Mouse (Mus musculus): ENCODE data around the gene Cpn2.

Gene Cpn2

DNA sequence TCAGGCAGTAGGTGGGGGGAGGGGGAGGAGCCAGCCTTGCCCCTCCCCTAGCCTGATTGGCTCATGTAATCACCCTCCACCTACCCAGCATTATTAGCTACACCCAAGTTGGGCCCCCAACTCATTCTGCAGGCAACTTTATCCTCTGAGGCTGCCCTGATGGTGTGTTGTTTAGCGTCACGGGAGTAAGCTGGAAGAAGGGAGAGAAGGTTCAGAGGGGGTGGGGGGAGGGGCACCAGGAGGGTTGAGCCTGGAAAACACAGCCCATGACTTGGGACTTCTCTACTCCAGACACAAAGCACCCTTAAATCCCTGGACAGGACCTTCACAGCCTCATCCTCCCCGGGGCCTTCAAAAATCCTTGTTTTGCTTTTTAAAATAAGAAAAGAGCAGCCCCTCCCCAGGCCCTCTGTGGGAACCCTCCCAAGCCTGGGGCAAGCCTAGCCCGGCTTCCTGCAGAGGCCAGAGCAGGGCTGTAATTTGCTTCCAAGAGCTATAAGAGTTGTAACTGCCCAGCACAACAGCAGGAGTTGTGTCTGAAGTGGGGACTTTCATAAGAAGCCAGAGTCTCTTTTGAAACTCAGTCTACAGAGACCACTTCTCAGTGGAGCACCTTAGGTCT lies 13.5 kb upstream of the Cpn2 start:
- DNase-seq (ENCODE audit: inconsistent age in 2 of 2, low spot score in 1 of 2) = no peak

DNA sequence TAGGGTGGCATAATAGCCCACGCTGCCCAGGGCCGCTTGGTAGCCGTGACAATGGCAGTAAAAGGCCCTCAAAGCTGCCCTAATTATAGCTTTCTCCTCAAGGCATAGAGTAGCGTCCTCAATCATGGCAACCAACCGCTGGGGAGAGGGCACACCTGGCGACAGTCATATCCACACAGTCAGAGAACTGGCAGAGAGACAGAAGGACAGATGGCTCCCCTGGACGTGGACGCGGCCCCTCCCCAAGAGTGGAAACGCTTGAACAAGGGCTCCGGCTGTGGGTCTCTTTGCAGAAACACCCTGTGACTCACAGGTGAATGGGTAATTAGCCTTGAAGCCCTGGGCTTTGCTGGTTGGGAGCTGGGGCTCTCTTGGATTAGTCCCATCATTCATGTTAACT lies 11.1 kb upstream of the Cpn2 start:
- peak in 1 of 2 experiments; percentile 52 for DNase-seq (ENCODE audit: inconsistent age in 2 of 2, low spot score in 1 of 2)

DNA sequence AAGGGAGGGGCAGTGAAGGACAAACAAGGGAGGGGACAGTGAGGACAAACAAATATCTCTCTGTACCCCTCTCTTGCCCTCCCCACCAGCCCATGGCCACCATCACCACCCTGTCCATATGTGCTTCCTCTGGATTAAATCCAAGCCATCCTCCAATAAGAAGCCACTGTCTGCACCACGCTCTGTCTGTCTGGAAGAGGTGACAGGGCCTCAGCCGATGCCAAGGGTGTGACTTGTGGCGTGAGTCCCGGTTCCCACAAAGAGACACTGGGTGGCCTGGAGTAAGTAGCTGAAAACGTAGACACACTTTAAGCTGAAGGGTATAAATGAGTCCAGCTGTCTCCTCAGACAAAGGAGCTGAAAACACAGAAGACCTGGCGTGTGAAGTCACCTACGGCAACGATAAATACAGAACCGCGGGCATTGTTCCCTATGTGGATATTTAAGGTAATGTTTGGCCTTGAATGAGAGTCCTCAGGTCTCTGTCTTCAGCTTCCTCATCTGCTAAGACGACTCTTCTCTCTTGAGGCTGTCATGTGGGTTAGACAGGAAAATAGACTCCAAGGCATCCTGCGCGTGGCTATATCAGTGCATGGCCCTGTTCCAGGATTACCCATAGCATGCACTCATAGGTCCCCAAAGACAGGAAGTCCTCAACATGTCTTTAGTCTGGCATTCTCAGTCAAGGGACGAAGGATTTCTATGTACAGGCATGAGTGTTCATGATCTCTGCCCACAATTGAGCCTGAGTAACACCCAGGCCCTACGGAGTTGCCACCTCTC lies 8.4 kb upstream of the Cpn2 start:
- DNase-seq (ENCODE audit: inconsistent age in 2 of 2, low spot score in 1 of 2) = no peak

DNA sequence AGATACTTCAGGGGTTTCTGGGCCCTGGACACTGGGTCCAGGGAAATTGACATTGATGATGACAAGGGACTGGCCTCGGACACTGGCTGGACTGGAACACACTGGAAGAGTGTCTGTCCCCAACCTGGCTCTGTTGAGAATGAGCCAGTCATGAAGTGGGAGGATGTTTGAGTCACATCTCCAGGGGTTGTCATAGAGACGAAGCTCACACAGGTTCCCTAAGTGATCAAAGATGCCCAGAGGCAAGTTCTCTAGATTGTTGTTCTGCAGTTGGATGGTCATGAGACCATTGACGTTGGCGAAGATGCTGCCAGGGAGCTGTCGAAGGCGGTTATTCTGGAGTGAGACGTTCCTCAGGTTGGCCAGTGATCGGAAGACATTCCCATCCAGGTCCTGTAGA lies 5.8 kb upstream of the Cpn2 start:
- no peak for DNase-seq (ENCODE audit: inconsistent age in 2 of 2, low spot score in 1 of 2)

DNA sequence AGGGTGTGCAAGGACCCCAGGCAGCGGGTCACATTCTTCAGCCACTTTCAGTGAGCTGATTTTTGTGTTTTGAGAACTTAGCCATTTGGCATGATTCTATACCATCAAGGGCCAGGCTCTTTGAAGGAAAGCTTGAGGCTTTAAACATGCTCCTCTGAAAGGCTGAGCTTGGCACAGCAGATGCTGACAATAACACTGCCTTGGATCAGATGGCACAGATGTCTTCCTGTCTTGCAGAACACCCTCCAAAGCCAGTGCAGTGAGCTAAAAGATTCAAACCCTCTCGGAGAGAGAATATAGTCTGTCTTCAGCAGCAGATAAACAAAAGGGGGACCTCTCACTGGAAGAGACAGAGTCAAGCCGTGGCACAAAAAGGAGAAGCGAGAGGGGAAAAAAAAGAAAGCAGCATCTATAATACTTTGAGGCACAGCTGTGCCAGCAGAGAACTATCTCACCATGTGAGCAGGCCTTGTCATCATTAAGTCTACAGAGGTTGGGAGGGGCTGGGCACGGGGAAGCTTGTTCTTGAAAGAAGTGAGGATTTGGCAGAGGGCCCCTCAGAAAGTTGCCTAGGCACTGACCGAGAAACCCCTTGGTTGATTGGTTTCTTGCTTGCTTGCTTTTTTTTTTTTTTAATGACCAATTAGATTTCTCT lies 4.8 kb upstream of the Cpn2 start:
- no peak for DNase-seq (ENCODE audit: inconsistent age in 2 of 2, low spot score in 1 of 2)

DNA sequence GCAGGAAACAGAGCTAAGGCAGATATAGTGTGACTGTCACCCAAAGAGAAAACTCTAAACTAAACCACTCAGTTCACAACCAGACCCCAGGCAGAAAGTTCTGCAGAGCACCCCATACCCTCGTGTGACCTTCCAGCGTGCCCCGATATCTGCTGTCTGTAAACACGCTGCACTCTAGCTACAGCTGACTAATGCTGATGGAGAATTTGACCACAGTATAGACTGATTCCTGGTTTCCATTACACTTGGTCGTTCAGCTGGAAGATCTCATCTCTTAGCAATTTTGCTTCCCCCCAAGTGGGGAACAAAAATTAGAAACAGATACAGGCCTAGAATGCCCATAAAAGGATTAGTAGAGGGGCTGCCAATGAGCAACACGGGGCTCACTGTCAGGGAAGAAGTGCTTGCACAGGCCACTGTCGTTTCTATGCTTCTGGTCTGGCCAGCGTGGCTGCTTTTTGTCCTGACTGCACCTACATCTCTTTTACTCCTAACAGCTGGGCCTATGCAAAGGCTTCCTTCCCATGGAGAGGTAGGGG lies 4.0 kb upstream of the Cpn2 start:
- DNase-seq (ENCODE audit: inconsistent age in 2 of 2, low spot score in 1 of 2) = no peak

DNA sequence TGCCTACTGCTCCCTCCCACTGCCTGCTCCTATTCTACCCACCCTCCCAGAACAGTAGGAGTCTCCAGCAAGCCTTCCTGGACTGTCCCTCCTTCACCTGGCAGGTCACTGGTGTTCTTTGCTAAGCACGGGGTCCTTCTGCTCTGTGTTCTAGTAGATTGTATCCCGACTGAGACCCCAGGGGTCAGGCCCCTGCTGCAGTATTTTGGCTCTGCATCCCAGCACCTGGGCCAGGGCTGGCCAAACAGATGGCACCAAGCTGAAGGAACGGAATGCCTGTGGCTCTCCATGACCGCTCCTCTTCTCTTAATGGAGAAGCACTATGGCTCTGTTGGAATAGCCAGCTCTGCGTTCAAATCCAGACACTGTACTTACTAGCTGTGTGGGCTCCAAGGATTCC lies 738 bp downstream of the Cpn2 start:
- no peak for DNase-seq (ENCODE audit: inconsistent age in 2 of 2, low spot score in 1 of 2)

DNA sequence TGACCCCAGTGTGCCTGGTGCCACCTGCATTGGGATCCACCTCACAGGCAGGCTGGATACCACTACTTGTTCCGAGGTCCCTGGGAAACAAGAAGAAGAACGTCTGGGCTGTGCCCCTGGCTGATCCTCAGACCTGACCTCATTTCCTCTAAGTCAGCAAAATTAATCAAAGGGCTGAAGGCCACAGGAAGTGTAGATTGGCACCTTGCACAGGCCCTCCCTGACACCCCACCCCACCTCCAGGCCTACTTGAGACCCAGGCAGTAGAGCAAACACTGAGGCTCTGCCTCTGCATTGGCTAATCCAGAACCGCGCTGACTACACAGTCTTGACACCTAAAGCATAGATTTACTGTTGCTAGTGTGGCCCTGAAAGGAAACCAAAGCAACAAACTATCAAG lies 1.7 kb downstream of the Cpn2 start:
- no peak for DNase-seq (ENCODE audit: inconsistent age in 2 of 2, low spot score in 1 of 2)

DNA sequence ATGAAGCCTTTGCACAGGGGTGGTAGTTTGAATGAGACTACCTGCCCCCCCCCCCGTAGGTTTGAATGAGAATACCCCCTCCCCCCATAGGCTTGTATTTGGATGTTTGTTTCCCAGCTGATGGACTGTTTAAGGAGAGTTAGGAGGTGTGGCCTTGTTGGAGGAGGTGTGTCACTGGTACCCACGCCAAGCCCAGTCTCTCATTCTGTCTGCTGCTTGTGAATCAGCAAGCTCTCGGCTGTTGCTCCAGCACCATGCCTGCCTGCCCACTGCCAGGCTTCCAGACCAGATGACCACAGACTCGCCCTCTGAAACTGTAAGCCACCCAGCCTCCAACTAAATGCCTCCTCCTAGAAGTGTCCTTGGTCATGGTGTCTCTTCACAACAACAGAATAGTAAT lies 4.1 kb downstream of the Cpn2 start:
- DNase-seq (ENCODE audit: inconsistent age in 2 of 2, low spot score in 1 of 2) = peak in 1 of 2 experiments; percentile 35

DNA sequence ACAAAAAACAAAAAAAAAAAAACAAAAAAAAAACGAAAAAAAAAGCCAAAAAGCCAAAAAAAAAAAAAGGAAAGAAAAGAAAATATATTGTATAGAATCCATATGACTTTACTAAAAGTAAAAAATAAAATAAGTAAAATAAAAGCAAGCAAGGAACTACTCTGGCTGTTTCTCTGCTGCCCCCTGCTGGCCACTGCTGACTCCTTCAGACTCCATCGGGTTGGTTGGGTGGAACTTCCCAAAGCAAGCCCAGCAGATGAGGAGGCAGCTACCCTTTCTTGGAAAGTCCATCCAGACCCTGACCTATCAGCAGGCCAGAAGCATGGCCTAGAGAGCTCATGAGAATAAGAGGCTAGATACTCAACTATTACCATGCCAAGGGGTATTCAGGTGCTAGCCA lies 4.6 kb downstream of the Cpn2 start:
- DNase-seq (ENCODE audit: inconsistent age in 2 of 2, low spot score in 1 of 2) = peak; percentile 55 to 81

DNA sequence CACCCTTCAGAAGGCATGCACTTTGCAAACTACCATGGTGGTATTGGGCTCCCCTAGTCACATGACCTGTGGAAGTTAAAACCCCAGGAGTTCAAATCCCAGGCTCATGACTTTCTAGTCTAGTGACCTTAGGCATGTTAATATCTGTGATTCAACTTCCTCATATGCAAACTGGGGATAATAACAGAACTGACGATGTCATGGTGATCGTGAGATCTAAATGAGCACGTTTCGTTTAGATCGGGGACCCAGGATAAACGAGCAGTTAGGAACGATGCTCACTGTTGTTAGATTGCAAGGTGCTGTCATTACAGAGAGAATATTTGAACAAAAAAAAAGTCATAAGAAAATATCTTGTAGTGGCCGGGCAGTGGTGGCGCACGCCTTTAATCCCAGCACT lies 5.1 kb downstream of the Cpn2 start:
- no peak for DNase-seq (ENCODE audit: inconsistent age in 2 of 2, low spot score in 1 of 2)

DNA sequence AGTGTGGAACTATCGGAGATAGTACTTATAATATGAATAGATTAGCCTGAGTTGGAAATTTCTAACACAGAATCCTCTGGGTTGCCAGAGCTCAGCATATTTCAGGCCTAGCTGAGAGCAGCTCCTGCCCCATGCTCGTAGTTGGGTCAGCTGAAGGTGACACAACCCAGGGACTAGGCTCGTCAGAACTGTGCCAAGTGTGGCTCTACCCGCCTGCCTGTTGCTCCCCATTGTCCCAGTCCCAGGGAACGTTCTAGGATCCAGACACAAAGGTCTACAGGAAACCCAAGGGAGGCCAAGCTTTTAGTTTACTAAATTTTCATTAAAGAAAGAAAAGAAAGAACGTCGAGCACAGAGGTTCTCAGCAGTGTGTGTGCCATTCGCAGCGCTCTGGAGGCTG lies 6.0 kb downstream of the Cpn2 start:
- DNase-seq (ENCODE audit: inconsistent age in 2 of 2, low spot score in 1 of 2) = no peak

DNA sequence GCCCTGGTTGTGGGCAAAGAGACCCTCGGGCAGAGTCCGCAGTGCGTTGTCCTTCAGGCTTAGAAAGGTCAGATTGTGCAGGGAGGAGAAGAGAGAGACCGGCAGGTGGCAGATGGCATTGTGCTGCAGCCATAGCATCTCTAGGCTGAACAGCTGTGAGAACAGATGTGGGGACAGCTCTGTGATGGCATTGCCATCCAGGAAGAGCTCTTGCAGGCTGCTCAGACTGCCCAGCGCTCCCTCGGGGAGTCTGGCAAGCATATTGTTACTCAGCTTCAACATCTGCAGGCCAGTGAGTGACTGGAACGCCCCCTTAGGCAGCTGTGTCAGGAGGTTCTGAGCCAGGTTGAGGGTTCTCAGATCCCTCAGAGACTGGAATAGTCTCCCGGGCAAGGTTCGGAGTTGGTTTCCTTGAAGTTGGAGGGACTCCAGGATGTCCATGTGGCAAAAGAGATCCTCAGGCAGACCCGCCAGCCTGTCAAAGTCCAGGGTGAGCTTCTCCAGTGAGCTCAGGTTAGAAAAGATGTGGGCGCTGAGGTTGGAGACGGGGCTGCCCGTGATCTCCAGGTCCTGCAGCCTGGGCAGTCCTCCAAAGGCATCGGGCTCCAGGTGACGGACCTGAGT lies 7.2 kb downstream of the Cpn2 start:
- no peak for DNase-seq (ENCODE audit: inconsistent age in 2 of 2, low spot score in 1 of 2)

DNA sequence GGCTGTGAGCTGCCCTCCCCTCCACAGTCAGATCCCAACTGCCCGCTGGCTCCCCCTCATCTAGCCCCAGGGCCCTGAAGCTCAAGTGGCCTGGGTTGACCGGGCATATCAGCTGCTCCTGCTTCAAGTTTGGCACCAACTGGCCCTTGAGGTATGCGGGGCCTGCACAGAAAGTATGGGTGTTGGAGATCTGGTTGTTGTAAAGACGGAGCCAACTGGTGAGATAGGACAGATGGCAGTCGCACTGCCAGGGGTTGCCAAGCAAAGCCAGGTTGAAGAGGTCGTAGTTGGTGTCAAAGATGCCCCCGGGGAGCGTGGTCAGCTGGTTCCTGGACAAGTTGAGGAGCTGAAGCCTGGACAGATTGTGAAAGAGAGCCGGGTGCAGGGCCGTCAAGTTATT lies 7.9 kb downstream of the Cpn2 start:
- DNase-seq (ENCODE audit: inconsistent age in 2 of 2, low spot score in 1 of 2) = peak in 1 of 2 experiments; percentile 38

DNA sequence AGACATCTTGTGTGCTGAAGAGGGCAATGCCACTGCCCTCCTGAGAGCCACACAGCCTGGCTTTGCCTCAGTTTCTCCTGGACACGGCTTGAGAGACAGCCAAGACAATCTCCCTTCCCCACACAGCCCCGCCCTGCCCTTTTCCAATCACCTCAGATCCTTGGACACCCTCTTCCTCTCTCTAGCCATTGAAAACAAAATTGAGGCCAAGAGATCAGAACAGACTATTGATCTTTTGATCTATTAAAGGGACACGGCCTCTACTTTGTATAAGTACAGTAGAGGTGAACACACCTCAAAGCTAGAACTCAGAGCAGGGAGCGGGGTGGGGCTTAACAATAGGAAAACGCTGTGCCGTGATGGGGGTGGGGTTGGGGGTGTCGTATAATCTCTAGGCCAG lies 8.9 kb downstream of the Cpn2 start:
- DNase-seq (ENCODE audit: inconsistent age in 2 of 2, low spot score in 1 of 2) = no peak

DNA sequence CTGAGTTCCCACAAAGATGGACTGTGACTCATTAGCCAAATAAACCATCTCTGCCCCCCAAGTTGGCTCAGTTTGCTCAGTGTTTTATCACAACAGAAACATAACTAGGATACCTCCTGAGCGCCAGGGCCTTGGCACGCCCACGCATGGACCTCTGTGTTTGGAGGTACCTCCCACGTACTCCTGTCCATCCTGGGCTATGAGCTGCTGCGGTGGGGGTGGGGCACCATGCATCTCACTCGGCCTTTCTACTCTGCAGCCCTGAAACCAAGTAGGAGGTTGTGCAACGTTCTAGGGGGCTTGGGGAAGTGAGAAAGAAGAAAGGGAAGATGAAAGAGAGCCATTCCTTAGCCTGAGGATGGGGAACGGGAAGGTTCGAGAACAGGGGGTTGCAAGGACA lies 9.6 kb downstream of the Cpn2 start:
- no peak for DNase-seq (ENCODE audit: inconsistent age in 2 of 2, low spot score in 1 of 2)

DNA sequence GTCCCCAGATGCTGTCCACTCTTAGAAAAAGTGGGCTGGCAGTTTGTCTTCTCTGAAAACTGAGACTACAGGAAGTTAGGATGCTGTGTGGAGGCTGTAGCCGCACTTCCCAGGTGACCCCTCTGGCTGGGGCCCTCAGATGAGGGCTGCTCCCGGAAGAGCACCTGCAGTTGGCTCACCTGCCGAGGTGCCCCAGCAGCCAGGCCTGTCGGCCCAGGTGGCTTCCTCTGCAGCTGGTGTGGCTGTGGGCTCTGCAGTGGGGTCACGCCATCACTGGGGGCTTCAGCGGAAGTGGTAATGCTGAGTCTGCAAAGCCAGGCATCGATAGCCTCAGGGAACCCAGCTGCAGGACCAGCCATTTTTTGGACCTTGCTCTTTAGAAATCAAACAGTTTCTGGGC lies 12.2 kb downstream of the Cpn2 start:
- DNase-seq (ENCODE audit: inconsistent age in 2 of 2, low spot score in 1 of 2) = no peak

DNA sequence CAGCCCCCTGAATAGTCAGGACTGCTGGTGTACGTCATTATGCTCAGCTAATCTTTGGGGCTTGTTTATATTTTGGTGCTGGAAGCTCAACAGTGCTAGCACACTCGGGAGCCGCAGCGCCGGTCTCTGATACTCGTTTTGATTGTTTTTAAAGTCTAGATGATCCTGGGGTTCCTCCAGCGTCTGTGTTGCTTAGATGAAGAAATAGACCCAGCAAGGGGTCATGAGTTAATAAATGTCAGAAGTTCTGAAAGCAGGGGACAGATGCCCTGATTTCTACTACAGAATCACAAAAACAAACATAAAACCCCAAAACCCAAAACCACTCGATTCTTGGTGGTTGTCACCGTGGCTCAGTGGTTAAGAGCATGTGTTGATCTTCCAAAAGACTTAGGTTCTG lies 13.4 kb downstream of the Cpn2 start:
- DNase-seq (ENCODE audit: inconsistent age in 2 of 2, low spot score in 1 of 2) = no peak

DNA sequence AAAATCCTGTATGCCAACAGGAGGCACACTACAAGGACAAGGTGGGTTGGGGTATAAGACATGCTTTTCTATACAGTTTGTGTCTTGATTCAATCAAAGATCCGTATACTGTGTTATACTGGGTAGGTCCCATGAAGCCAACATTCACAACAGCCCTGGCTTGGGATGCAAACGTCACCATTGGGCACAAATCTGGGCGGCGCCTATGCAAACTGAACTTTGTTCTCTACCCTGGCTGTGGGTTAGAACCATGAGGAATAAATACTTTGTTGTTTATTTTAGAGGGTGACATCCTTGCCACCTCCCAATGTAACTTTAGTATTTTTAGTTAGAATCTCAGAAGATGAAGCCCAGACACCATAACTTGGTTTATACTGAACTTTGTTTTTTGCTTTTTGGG lies 13.9 kb downstream of the Cpn2 start:
- DNase-seq (ENCODE audit: inconsistent age in 2 of 2, low spot score in 1 of 2) = no peak

DNA sequence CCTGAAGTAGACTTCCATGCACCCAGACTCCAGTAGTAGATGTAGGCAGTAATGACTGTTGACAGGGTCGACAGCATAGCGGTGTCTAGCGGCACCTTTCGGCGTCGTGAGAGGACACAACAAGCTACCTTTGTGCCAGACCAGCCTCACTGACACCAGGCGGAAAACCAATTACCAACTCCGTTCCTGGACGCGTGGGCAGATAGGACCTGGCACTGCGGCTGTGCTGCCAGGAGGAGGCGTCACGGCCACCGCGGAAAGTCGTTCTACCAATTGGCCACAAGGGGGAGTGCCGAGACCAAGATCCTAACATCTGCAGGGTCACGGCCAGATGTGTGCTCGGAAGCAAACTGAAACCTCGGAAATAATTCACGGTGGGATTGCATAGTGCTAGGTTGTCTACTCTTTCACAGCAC lies 15.3 kb downstream of the Cpn2 start:
- DNase-seq (ENCODE audit: inconsistent age in 2 of 2, low spot score in 1 of 2) = peak; percentile 82 to 95

DNA sequence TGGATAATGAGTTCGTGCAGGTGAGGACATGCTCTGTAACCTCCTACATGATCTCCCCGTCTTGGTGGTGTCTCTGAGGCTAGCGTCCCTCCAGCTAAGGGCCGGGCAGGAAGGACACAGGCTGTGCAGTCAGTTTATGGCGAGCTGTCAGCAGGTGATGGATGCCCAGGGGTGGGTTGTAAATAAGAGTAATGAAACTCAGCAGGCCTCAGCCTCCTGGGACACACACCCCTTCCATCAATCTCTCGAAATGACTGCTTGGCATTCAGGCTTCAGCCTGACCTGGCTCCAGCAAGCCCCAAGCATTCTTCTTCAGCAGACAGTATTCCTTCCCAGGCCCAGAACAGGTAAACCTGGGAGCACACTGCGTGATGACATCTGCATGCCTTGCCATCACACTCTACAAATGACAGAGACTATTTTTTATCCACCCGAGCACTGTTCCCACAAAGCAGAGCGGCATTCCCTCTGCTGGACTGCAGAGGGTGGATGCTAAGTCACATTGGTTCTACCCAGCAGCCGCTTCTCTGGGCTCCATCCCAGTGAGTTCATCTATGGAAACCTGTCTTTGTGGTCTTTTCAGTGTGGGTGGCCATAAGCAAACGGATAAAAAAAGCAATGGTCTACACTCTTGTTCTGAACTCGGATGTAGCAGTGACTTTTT lies 23.1 kb downstream of the Cpn2 start:
- no peak for DNase-seq (ENCODE audit: inconsistent age in 2 of 2, low spot score in 1 of 2)
